ENCODE assay signal across 19 mouse cellular contexts in the genomic region with DNA sequence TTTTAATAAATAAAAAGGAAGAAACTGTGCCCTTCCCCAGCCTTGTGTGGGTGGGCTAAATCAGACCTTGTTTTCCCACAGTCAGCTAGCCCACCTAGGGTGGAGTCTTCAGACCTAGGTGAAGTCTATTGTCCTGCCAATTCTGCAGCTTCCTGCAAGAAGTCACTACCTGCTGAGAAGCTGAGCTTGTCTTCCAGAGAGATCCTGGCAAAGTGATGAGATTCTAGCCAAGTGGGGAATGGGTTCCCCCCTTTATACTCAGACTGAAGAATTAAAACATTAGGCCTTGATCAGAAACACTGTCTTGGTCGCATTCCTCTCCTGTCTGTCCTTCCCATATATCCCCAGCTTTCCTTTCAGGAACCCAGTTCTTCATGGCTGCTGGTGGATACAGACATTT. TPM values are rescaled to one million over a fixed set of nuclear protein-coding genes. Genes with fewer than 3 reads are reported as not detected.
"Had no signal": no experiment of that assay in that cellular context is flagged by ENCODE, and none has a peak within 500 bp of the region (broad histone marks: within the 10 kb centered on the region; RNA-seq: fewer than 3 reads in every experiment).

No protein-coding gene starts in this region.

- DNase-seq: liver, postnatal 0 days; lung, adult 2 months; lung, postnatal 14 days; lung, postnatal 36 days; right cerebral cortex, postnatal 14 days; thymus, adult 18-20 months; thymus, postnatal 14 days; thymus, postnatal 36 days had no signal

- H3K27me3 ChIP-seq: lung, embryonic 15.5 days; neural tube, embryonic 13.5 days; neural tube, embryonic 15.5 days; stomach, embryonic 15.5 days had no signal

- H3K27ac ChIP-seq: lung, embryonic 15.5 days; midbrain, embryonic 10.5 days; midbrain, embryonic 12.5 days; neural tube, embryonic 13.5 days; neural tube, embryonic 15.5 days; stomach, embryonic 15.5 days; stomach, postnatal 0 days had no signal

- H3K9ac ChIP-seq: liver, postnatal 0 days; lung, embryonic 15.5 days; midbrain, embryonic 12.5 days; neural tube, embryonic 13.5 days; neural tube, embryonic 15.5 days; stomach, embryonic 15.5 days had no signal

- H3K9me3 ChIP-seq: lung, embryonic 15.5 days; midbrain, embryonic 10.5 days; midbrain, embryonic 12.5 days; neural tube, embryonic 13.5 days; neural tube, embryonic 15.5 days; stomach, embryonic 15.5 days had no signal

- H3K4me2 ChIP-seq: lung, embryonic 15.5 days; midbrain, embryonic 12.5 days; neural tube, embryonic 13.5 days; neural tube, embryonic 15.5 days; stomach, embryonic 15.5 days had no signal

- H3K36me3 ChIP-seq: lung, embryonic 15.5 days; midbrain, embryonic 10.5 days; midbrain, embryonic 12.5 days; neural tube, embryonic 13.5 days; neural tube, embryonic 15.5 days; stomach, embryonic 15.5 days had no signal

- H3K4me1 ChIP-seq: lung, embryonic 15.5 days; neural tube, embryonic 13.5 days; neural tube, embryonic 15.5 days; stomach, embryonic 15.5 days had no signal

- ATAC-seq: liver, postnatal 0 days; lung, postnatal 0 days; midbrain, embryonic 16.5 days had no signal

- H3K4me3 ChIP-seq: lung, embryonic 15.5 days; midbrain, embryonic 10.5 days; midbrain, embryonic 12.5 days; myocyte; neural tube, embryonic 13.5 days; neural tube, embryonic 15.5 days; stomach, embryonic 15.5 days had no signal

RNA-seq across cellular contexts. Expression of a gene that starts 52.5 kb away (rescaled TPM):
- total RNA-seq: megakaryocyte-erythroid progenitor cell, adult 5-6 weeks had no signal
